Comparison of ENCODE assay signal across 7 mouse cellular contexts in genomic region chr6:29215881-29216501, GRCm38 (mm10). TPM values are rescaled to one million over a fixed set of nuclear protein-coding genes. Genes with fewer than 3 reads are reported as not detected.
DNase-seq lines count a peak whose midpoint lies in the region; ATAC-seq lines count a peak whose summit lies in the region.

Gene Impdh1, minus strand, starts transcription at chr6:29216364.

- H3K27ac ChIP-seq in midbrain, embryonic 11.5 days (ENCODE audit: low read depth, low read length), result no peak within 1 kb of the TSS

- H3K36me3 ChIP-seq in midbrain, embryonic 11.5 days (ENCODE audit: control insufficient read depth, insufficient read depth, low read length), result no peaks in the 10 kb centered on the region

- no peaks in the 10 kb centered on the region for H3K9me3 ChIP-seq in midbrain, embryonic 11.5 days (ENCODE audit: control insufficient read depth, low read length)

- H3K9ac ChIP-seq in midbrain, embryonic 11.5 days (ENCODE audit: low read length), result peak within 1 kb of the TSS; percentile 74

- DNase-seq in adrenal gland, adult (ENCODE audit: inconsistent age in 2 of 2, low spot score in 1 of 2), result peak; percentile 85 to 96
- peak; percentile 70 to 82 for DNase-seq in cerebellum, postnatal 25 days
- DNase-seq in gastrocnemius, postnatal 14 days, result peak; percentile 73
- peak; percentile 91 for DNase-seq in left cerebral cortex, postnatal 4 days
- peak; percentile 99 for DNase-seq in midbrain, embryonic 11.5 days (ENCODE audit: low spot score, missing footprints)
- peak; percentile 79 to 83 for DNase-seq in spleen, adult 18-20 months

- H3K27me3 ChIP-seq in midbrain, embryonic 11.5 days (ENCODE audit: control insufficient read depth, insufficient read depth, low read length), result peaks cover 10% of the 10 kb centered on the region

- ATAC-seq in inflammation-experienced regulatory T-cells, adult 6 months, result peak; percentile 70
- peak; percentile 75 for ATAC-seq in midbrain, embryonic 11.5 days (ENCODE audit: low FRiP score)

- under 1% methylated on average over 56 of the region's 56 CpGs for whole genome bisulfite sequencing in midbrain, embryonic 11.5 days

- intact Hi-C loops in gastrocnemius, postnatal 14 days (cut with DNase I; ENCODE audit: low total_unique reads), result no loop called here
- intact Hi-C loops in left cerebral cortex, postnatal 4 days (cut with DNase I), result no loop called here

- H3K4me2 ChIP-seq in midbrain, embryonic 11.5 days, result peak within 1 kb of the TSS; percentile 98

- H3K4me1 ChIP-seq in midbrain, embryonic 11.5 days (ENCODE audit: control insufficient read depth, insufficient read depth, low read length), result peaks cover 31% of the 10 kb centered on the region

- peak within 1 kb of the TSS; percentile 62 for H3K4me3 ChIP-seq in midbrain, embryonic 11.5 days (ENCODE audit: low read depth, low read length)

RNA-seq across cellular contexts. Expression of gene Impdh1, which starts in this region (rescaled TPM):
- 10 to 100 TPM; 20.2 to 23.8 TPM for total RNA-seq in gastrocnemius, postnatal 14 days (2021)
- 10 to 100 TPM; 10.7 to 21.0 (median 14.8) TPM for polyA plus RNA-seq in inflammation-experienced regulatory T-cells, adult 6 months (2017; shearing (Covaris generic))
- 10 to 100 TPM; 92.7 to 96.6 TPM for total RNA-seq in left cerebral cortex, postnatal 4 days (2021)
- polyA plus RNA-seq in midbrain, embryonic 11.5 days (2014; fragmentation: Nextera tagmentation; extraction: Ambion mirVana), result 36.9 and 42.0 TPM in 2 replicates
